Mouse (Mus musculus) stomach, embryonic 15.5 days (tissue): ENCODE measurements around the gene Auts2. TPM values are rescaled to one million over a fixed set of nuclear protein-coding genes. Genes with fewer than 3 reads are reported as not detected.

Experiments
- ATAC-seq: fragments of 200-750 bp; cut with Nextera tagmentation; 2 replicates; pipeline ENCODE4 v1.8.0; 2017; ENCODE audit warnings: low read depth, moderate number of reproducible peaks, moderate TSS enrichment; ENCODE audit not compliant: insufficient read depth, low FRiP score
- H3K27ac ChIP-seq: fragments of 300-500 bp; sonication (generic); 2 replicates; pipeline ENCODE4 v1.5.1; 2015; ENCODE audit warnings: mild to moderate bottlenecking, inconsistent platforms
- H3K27me3 ChIP-seq: fragments of 300-500 bp; sonication (generic); replicated peaks from 2 replicates; pipeline ENCODE4 v1.6.1; 2015; ENCODE audit warnings: inconsistent platforms
- H3K36me3 ChIP-seq: fragments of 300-500 bp; sonication (generic); 2 replicates; pipeline ENCODE4 v1.6.1; 2015; ENCODE audit warnings: inconsistent platforms
- H3K4me1 ChIP-seq: fragments of 300-500 bp; sonication (generic); 2 replicates; pipeline ENCODE4 v1.6.1; 2015; ENCODE audit warnings: inconsistent platforms
- H3K4me2 ChIP-seq: fragments of 300-500 bp; sonication (generic); 2 replicates; pipeline ENCODE4 v1.6.1; 2015; ENCODE audit warnings: mild to moderate bottlenecking, inconsistent platforms
- H3K4me3 ChIP-seq: fragments of 300-500 bp; sonication (generic); replicated peaks from 2 replicates; pipeline ENCODE4 v1.5.1; 2015; ENCODE audit warnings: inconsistent platforms
- H3K9ac ChIP-seq: fragments of 300-500 bp; sonication (generic); 2 replicates; pipeline ENCODE4 v1.6.1; 2015; ENCODE audit warnings: inconsistent platforms
- H3K9me3 ChIP-seq: fragments of 300-500 bp; sonication (generic); 2 replicates; pipeline ENCODE4 v1.6.1; 2016; ENCODE audit warnings: inconsistent platforms
- WGBS: fragments of 180-500 bp; shearing (Covaris S2); methylation state at CpG from one replicate; pipeline ENCODE4 v1.1.7; 2015; 5-methylcytosine and 5-hydroxymethylcytosine counted together
- polyA plus RNA-seq: library from polyadenylated mRNA; unstranded; fragments of >200 nt; fragmentation: Nextera tagmentation; extraction: Ambion mirVana; gene quantifications from 2 replicates; pipeline ENCODE4 v1.2.1, GENCODE M21; 2015

The Auts2 gene
- polyA plus RNA-seq, 1 experiment from 2014 or later = 25.5 TPM

- WGBS = 74% methylated on average over 3 of the region's 3 CpGs
- Histone ChIP-seq H3K9me3 (no peaks in the 10 kb centered on the region), H3K4me1 (peaks cover 16% of the 10 kb centered on the region; the same call in 1 of the 2 replicates), H3K4me3 (no peak overlapping the region), H3K4me2 (no peak overlapping the region), H3K27me3 (no peaks in the 10 kb centered on the region), H3K36me3 (no peaks in the 10 kb centered on the region), H3K27ac (no peak overlapping the region), H3K9ac (no peak overlapping the region)
- no peak for ATAC-seq
These were observed 727.6 kb downstream of the Auts2 start for GRCm38 (mm10) chr5:131815498-131815897.

- ATAC-seq = peak; percentile 47
- no peaks in the 10 kb centered on the region for H3K9me3 ChIP-seq
- no peaks in the 10 kb centered on the region for H3K27me3 ChIP-seq
- 49% methylated on average over 9 of the region's 9 CpGs for WGBS
- H3K4me3 ChIP-seq = no peak overlapping the region
- H3K36me3 ChIP-seq = no peaks in the 10 kb centered on the region
- no peak overlapping the region for H3K4me2 ChIP-seq
- H3K27ac ChIP-seq = peak overlapping the region; percentile 73
- no peak overlapping the region for H3K9ac ChIP-seq
- peaks cover 16% of the 10 kb centered on the region; the same call in 1 of the 2 replicates for H3K4me1 ChIP-seq
These were observed 728.6 kb downstream of the Auts2 start for GRCm38 (mm10) chr5:131814503-131815003.

- Histone ChIP-seq H3K4me1 (peaks cover 16% of the 10 kb centered on the region; the same call in 1 of the 2 replicates), H3K36me3 (no peaks in the 10 kb centered on the region), H3K27me3 (no peaks in the 10 kb centered on the region), H3K4me2 (no peak overlapping the region), H3K27ac (peak overlapping the region; percentile 67), H3K9me3 (no peaks in the 10 kb centered on the region), H3K9ac (no peak overlapping the region), H3K4me3 (no peak overlapping the region)
- WGBS = 48% methylated on average over 10 of the region's 10 CpGs
- ATAC-seq = peak; percentile 59
These were observed 729.1 kb downstream of the Auts2 start for GRCm38 (mm10) chr5:131813952-131814502.

- ATAC-seq = no peak
- H3K27ac ChIP-seq = no peak overlapping the region
- 45% methylated on average over 7 of the region's 7 CpGs for WGBS
These were observed 729.8 kb downstream of the Auts2 start for GRCm38 (mm10) chr5:131813331-131813781.

GRCm38 (mm10) chr5:131812483-131813063, 730.6 kb downstream of the Auts2 start:
- no peak overlapping the region for H3K4me2 ChIP-seq
- H3K4me1 ChIP-seq = peaks cover 16% of the 10 kb centered on the region; the same call in 1 of the 2 replicates
- no peak overlapping the region for H3K9ac ChIP-seq
- no peaks in the 10 kb centered on the region for H3K36me3 ChIP-seq
- H3K9me3 ChIP-seq = no peaks in the 10 kb centered on the region
- H3K27me3 ChIP-seq = no peaks in the 10 kb centered on the region
- WGBS = 74% methylated on average over 10 of the region's 10 CpGs
- H3K4me3 ChIP-seq = no peak overlapping the region
- H3K27ac ChIP-seq = 0 out of 2 replicates have a peak overlapping the region, but pooled peaks have one; percentile 16
- ATAC-seq = no peak

More at GRCm38 (mm10) chr5:131813331-131813781, 729.8 kb downstream of the Auts2 start:
- H3K4me1 ChIP-seq = peaks cover 16% of the 10 kb centered on the region; the same call in 1 of the 2 replicates
- H3K4me2 ChIP-seq = no peak overlapping the region
- no peaks in the 10 kb centered on the region for H3K36me3 ChIP-seq
- no peaks in the 10 kb centered on the region for H3K9me3 ChIP-seq
- no peak overlapping the region for H3K4me3 ChIP-seq
- H3K9ac ChIP-seq = no peak overlapping the region
- no peaks in the 10 kb centered on the region for H3K27me3 ChIP-seq

GRCm38 (mm10) chr5:131806350-131806749, 736.8 kb downstream of the Auts2 start:
- H3K27ac ChIP-seq = no peak overlapping the region
- 69% methylated on average over 2 of the region's 2 CpGs for WGBS
- no peak for ATAC-seq

GRCm38 (mm10) chr5:131805277-131805676, 737.9 kb downstream of the Auts2 start:
- no peak overlapping the region for H3K4me2 ChIP-seq
- H3K27ac ChIP-seq = no peak overlapping the region
- H3K27me3 ChIP-seq = no peaks in the 10 kb centered on the region
- no peaks in the 10 kb centered on the region for H3K9me3 ChIP-seq
- 58% methylated on average over 4 of the region's 4 CpGs for WGBS
- no peaks in the 10 kb centered on the region for H3K4me1 ChIP-seq
- H3K4me3 ChIP-seq = no peak overlapping the region
- no peak for ATAC-seq
- H3K36me3 ChIP-seq = no peaks in the 10 kb centered on the region
- H3K9ac ChIP-seq = no peak overlapping the region

More at GRCm38 (mm10) chr5:131806350-131806749, 736.8 kb downstream of the Auts2 start:
- Histone ChIP-seq H3K9ac (no peak overlapping the region), H3K9me3 (no peaks in the 10 kb centered on the region), H3K4me1 (no peaks in the 10 kb centered on the region), H3K27me3 (no peaks in the 10 kb centered on the region), H3K36me3 (no peaks in the 10 kb centered on the region), H3K4me2 (no peak overlapping the region), H3K4me3 (no peak overlapping the region)

- Histone ChIP-seq H3K27me3 (no peaks in the 10 kb centered on the region), H3K4me2 (no peak overlapping the region), H3K36me3 (no peaks in the 10 kb centered on the region), H3K4me1 (no peaks in the 10 kb centered on the region), H3K9me3 (no peaks in the 10 kb centered on the region), H3K4me3 (no peak overlapping the region), H3K9ac (no peak overlapping the region), H3K27ac (no peak overlapping the region)
- WGBS = 77% methylated on average over 10 of the region's 10 CpGs
- ATAC-seq = no peak
These were observed 739.5 kb downstream of the Auts2 start for GRCm38 (mm10) chr5:131803609-131804008.

- Histone ChIP-seq H3K4me1 (no peaks in the 10 kb centered on the region), H3K9ac (no peak overlapping the region), H3K27ac (no peak overlapping the region), H3K4me3 (no peak overlapping the region), H3K4me2 (no peak overlapping the region), H3K9me3 (no peaks in the 10 kb centered on the region), H3K27me3 (no peaks in the 10 kb centered on the region), H3K36me3 (no peaks in the 10 kb centered on the region)
- no peak for ATAC-seq
- WGBS = 61% methylated on average over 6 of the region's 6 CpGs
These were observed 740.7 kb downstream of the Auts2 start for GRCm38 (mm10) chr5:131802340-131803036.

GRCm38 (mm10) chr5:131801924-131802323, 741.2 kb downstream of the Auts2 start:
- H3K9me3 ChIP-seq = no peaks in the 10 kb centered on the region
- ATAC-seq = no peak
- no peak overlapping the region for H3K4me2 ChIP-seq
- H3K36me3 ChIP-seq = no peaks in the 10 kb centered on the region
- H3K27ac ChIP-seq = no peak overlapping the region
- no peaks in the 10 kb centered on the region for H3K27me3 ChIP-seq
- no peak overlapping the region for H3K4me3 ChIP-seq
- 59% methylated on average over 6 of the region's 6 CpGs for WGBS
- H3K9ac ChIP-seq = no peak overlapping the region
- H3K4me1 ChIP-seq = no peaks in the 10 kb centered on the region

GRCm38 (mm10) chr5:131798373-131798772, 744.8 kb downstream of the Auts2 start:
- Histone ChIP-seq H3K36me3 (no peaks in the 10 kb centered on the region), H3K4me2 (no peak overlapping the region), H3K4me1 (no peaks in the 10 kb centered on the region), H3K9me3 (no peaks in the 10 kb centered on the region), H3K4me3 (no peak overlapping the region), H3K27me3 (no peaks in the 10 kb centered on the region), H3K9ac (no peak overlapping the region), H3K27ac (no peak overlapping the region)
- ATAC-seq = no peak
- WGBS = 82% methylated on average over 5 of the region's 5 CpGs

GRCm38 (mm10) chr5:131797044-131797443, 746.1 kb downstream of the Auts2 start:
- Histone ChIP-seq H3K36me3 (no peaks in the 10 kb centered on the region), H3K27me3 (no peaks in the 10 kb centered on the region), H3K9ac (no peak overlapping the region), H3K4me3 (no peak overlapping the region), H3K4me1 (no peaks in the 10 kb centered on the region), H3K9me3 (no peaks in the 10 kb centered on the region), H3K27ac (no peak overlapping the region), H3K4me2 (no peak overlapping the region)
- no peak for ATAC-seq
